Mouse (Mus musculus) heart, embryonic 13.5 days (tissue): Measurements from ENCODE around the gene Igf1. TPM values are rescaled to one million over a fixed set of nuclear protein-coding genes. Genes with fewer than 3 reads are reported as not detected.

Source experiments
- ATAC-seq: fragments of 200-750 bp; cut with Nextera tagmentation; 2 replicates; pipeline ENCODE4 v1.8.0; 2017; ENCODE audit warnings: moderate TSS enrichment; ENCODE audit not compliant: insufficient number of reproducible peaks, low FRiP score, low TSS enrichment; ENCODE audit errors: extremely low read depth
- H3K27ac ChIP-seq: fragments of 300-500 bp; sonication (generic); replicated peaks from 2 replicates; pipeline ENCODE4 v1.5.1; 2015; ENCODE audit warnings: moderate library complexity, mild to moderate bottlenecking, inconsistent platforms
- H3K27me3 ChIP-seq: fragments of 300-500 bp; sonication (generic); replicated peaks from 2 replicates; pipeline ENCODE4 v1.6.1; 2015; ENCODE audit warnings: mild to moderate bottlenecking, inconsistent platforms
- H3K36me3 ChIP-seq: fragments of 300-500 bp; sonication (generic); 2 replicates; pipeline ENCODE4 v1.6.1; 2015; ENCODE audit warnings: mild to moderate bottlenecking, inconsistent platforms
- H3K4me1 ChIP-seq: fragments of 300-500 bp; sonication (generic); 2 replicates; pipeline ENCODE4 v1.6.1; 2015; ENCODE audit warnings: inconsistent platforms
- H3K4me2 ChIP-seq: fragments of 300-500 bp; sonication (generic); 2 replicates; pipeline ENCODE4 v1.6.1; 2015; ENCODE audit warnings: inconsistent platforms, mild to moderate bottlenecking, moderate library complexity
- H3K4me3 ChIP-seq: fragments of 300-500 bp; sonication (generic); 2 replicates; pipeline ENCODE4 v1.5.1; 2015; ENCODE audit warnings: moderate library complexity, mild to moderate bottlenecking, inconsistent platforms
- H3K9ac ChIP-seq: fragments of 300-500 bp; sonication (generic); 2 replicates; pipeline ENCODE4 v1.6.1; 2015; ENCODE audit warnings: inconsistent platforms, mild to moderate bottlenecking, moderate library complexity
- H3K9me3 ChIP-seq: fragments of 300-500 bp; sonication (generic); 2 replicates; pipeline ENCODE4 v1.6.1; 2016; ENCODE audit warnings: inconsistent platforms
- WGBS: fragments of 180-500 bp; shearing (Covaris S2); methylation state at CpG from one replicate; pipeline ENCODE4 v1.1.7; 2015; ENCODE audit warnings: mixed read lengths; 5-methylcytosine and 5-hydroxymethylcytosine counted together
- polyA plus RNA-seq: library from polyadenylated mRNA; unstranded; fragments of >200 nt; fragmentation: Nextera tagmentation; extraction: Ambion mirVana; gene quantifications from 2 replicates; pipeline ENCODE4 v1.2.1, GENCODE M21; 2015

Igf1 gene
- polyA plus RNA-seq: 34.3 and 39.5 TPM in 2 replicates

DNA sequence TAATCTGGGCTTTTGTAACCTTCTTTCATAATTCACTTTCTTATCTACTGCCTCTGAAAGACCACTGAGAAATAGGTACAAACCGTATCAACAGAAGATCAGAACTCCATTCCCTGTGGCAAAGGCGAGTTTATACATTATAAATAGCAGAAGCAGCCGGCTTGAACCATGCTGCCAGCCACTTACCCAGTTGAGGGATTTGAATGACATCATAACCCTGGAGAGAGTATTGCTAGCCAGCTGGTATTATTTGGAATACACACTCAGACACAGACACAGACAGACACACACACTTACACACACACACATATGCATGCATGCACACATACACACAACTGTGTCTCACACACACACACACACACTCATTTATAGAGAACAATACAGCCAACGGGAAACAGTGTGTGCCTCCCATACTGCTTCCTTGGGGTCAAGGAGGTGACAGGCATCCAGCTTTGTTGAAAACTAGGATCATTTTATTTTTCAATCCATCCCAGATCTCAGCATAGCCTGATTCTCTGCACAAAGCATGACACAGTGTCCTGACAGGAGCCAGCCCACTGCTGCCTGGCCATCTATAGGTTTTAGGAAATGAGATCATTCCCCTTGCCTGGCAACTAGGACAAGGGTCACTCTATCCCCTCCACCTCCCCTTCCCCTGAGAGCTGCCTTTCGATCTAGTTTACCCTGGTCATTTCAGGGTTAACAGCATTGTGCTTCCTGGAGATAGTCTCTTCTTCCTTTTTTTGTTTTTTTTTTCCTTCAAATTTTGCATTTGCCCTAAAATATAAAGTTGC is at the start of gene Igf1:
TSS of gene Igf1 (plus strand) at position 253 of the 794 bp plus-strand sequence.
- H3K27me3 ChIP-seq: no peaks in the 10 kb centered on the region
- peak within 1 kb of the TSS; percentile 90 for H3K27ac ChIP-seq
- 0 out of 2 replicates have a peak, but pooled peaks have one; percentile 28 for ATAC-seq
- 19% methylated on average over 5 of the region's 5 CpGs for WGBS
- H3K4me1 ChIP-seq: peaks cover 55% of the 10 kb centered on the region
- H3K9ac ChIP-seq: peak within 1 kb of the TSS; percentile 88
- H3K36me3 ChIP-seq: peaks cover 3% of the 10 kb centered on the region; the same call in 1 of the 2 replicates
- H3K4me3 ChIP-seq: peak within 1 kb of the TSS; percentile 64
- peak within 1 kb of the TSS; percentile 74 for H3K4me2 ChIP-seq
- H3K9me3 ChIP-seq: peaks cover 7% of the 10 kb centered on the region; the same call in 1 of the 2 replicates

DNA sequence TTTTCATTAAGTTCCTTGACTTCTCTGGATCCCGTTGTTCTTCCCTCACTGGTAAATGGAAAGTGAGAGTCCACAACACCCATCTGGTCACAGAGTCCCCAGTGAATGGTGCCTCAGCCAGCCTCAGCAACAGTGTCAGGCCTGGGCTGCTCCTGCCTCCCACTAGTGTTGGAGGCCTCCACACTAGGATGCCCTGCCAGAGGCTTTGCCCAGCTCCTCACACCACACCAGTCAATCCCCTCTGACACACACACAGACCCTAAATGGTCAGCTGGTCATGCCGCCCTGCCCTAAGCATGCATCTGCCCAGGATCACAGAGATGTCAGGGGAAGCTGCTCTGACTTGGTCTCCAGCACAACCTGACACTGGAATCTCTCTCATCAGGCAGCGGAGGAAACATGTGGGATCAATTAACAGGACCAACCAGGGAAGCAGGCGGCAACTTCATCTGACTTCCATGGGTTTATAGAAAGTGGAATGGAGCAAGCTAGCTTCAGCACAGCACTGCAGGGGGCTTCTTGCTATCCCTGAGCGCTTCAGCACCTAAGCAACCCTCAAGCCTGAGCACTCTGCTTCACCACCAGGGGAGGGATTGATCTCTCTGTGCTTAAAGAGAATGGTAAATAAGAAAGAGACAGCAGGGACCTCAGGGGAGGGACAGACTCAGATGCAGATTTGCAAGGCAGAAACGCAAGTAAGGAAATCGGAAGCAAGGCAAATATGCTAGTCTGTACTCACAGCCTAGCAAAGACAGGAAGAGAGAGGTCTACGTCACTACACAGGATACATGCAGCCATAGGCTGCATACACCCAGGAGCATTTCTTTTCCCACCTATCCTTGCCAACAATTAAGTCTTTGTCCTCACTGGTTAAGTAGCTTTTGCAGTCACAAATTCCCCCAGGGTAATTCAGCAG is 45.6 kb upstream of the Igf1 start:
- no peaks in the 10 kb centered on the region for H3K36me3 ChIP-seq
- ATAC-seq: no peak
- no peaks in the 10 kb centered on the region for H3K9me3 ChIP-seq
- peaks cover 13% of the 10 kb centered on the region for H3K4me1 ChIP-seq
- 15% methylated on average over 8 of the region's 8 CpGs for WGBS
- H3K4me2 ChIP-seq: peak overlapping the region; percentile 46
- no peaks in the 10 kb centered on the region for H3K27me3 ChIP-seq
- 0 out of 2 replicates have a peak overlapping the region, but pooled peaks have one; percentile 5 for H3K9ac ChIP-seq
- H3K27ac ChIP-seq: peak overlapping the region; percentile 42; the same call in 1 of the 2 replicates
- no peak overlapping the region for H3K4me3 ChIP-seq

DNA sequence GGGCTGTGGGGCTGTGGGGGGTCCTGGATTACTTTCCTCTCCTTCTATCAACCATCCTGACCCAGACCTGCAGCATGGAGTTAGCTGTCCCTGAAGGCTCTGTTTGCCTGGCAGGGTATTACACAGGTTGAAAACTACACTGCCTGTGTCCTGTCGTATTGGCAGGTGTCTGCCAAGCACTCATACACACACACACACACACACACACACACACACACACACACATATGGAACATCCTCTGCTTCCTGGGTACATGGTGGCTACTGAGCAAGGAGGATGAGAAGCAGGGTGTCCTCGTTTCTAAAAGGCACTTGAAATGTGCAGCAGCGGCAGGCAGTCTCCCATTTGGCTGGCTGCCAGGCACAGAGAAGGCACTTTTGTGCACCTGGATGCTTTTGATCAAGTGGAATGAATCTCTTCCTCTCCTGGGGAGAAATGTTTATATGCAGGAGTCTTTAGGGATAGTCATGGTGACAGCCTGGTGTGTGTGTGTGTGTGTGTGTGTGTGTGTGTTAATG is 44.9 kb upstream of the Igf1 start:
- Histone ChIP-seq H3K9ac (no peak overlapping the region), H3K4me1 (peaks cover 13% of the 10 kb centered on the region), H3K9me3 (no peaks in the 10 kb centered on the region), H3K4me3 (no peak overlapping the region), H3K27me3 (no peaks in the 10 kb centered on the region), H3K27ac (peak overlapping the region; percentile 42; the same call in 1 of the 2 replicates), H3K4me2 (peak overlapping the region; percentile 46), H3K36me3 (no peaks in the 10 kb centered on the region)
- no peak for ATAC-seq
- 22% methylated on average over 3 of the region's 3 CpGs for WGBS

DNA sequence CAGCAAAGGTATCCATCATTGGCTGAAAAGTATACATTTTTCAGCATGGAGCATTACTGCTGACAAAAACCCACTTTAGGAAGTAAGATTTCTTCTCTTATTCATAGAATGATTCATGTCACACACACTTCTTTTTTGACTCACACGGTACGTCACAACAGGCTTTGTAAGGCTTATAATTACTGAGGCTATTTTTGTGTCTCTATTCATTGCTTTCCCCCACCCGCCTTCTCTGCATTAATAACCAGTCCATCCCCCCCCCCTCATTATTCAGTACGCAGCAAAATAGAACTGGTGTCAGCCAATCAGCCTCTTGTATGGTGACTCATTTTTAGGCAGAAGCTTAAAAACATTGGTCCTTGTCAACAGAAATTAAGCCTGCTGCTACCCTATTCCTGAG is 41.2 kb upstream of the Igf1 start:
- WGBS: 73% methylated on average over 4 of the region's 4 CpGs
- Histone ChIP-seq H3K27me3 (no peaks in the 10 kb centered on the region), H3K4me3 (no peak overlapping the region), H3K4me2 (no peak overlapping the region), H3K4me1 (peaks cover 13% of the 10 kb centered on the region), H3K36me3 (no peaks in the 10 kb centered on the region), H3K9ac (no peak overlapping the region), H3K27ac (no peak overlapping the region), H3K9me3 (no peaks in the 10 kb centered on the region)
- no peak for ATAC-seq

DNA sequence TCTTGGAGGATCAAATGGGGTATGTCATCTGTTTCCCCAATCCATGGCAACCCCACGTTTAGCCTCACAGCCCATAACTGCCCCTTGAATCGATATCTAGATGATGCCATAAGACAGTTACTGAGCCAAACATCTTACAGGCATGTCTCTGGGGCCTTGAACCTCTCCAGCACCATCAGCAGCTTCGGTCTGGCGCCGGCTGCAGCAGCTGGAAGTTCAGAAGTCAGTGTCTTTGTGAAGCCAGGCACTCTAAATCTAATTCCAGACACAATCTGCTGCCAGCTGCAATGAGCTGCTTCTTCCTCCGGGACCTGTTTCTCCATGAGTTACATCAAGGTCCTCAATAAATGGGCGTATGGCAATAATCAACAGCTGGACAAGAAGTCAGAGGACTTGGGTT is 40.3 kb upstream of the Igf1 start:
- WGBS: 73% methylated on average over 7 of the region's 7 CpGs
- no peak overlapping the region for H3K4me2 ChIP-seq
- H3K36me3 ChIP-seq: no peaks in the 10 kb centered on the region
- no peaks in the 10 kb centered on the region for H3K27me3 ChIP-seq
- ATAC-seq: no peak
- no peak overlapping the region for H3K27ac ChIP-seq
- peaks cover 5% of the 10 kb centered on the region for H3K4me1 ChIP-seq
- H3K9ac ChIP-seq: no peak overlapping the region
- H3K4me3 ChIP-seq: no peak overlapping the region
- no peaks in the 10 kb centered on the region for H3K9me3 ChIP-seq

DNA sequence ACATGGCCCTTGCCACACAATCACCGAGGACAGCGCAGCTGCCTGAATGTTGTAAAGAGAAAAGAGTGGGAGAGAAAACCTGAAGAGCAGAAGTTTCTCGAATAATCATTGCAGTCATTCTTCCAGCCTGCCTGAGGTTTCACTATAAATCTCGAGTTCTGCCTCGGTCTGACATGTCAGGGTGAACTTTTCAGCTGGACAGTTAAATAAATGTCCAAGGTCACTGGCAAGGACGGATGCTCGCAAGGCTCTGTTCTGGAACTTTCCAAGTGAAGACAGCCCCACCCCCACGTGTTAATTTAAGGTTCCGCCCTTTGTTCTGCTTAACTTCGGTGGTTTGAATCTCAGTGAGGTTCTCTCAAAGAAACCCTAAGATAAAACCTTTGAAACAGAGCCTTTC is 36.2 kb upstream of the Igf1 start:
- Histone ChIP-seq H3K4me3 (no peak overlapping the region), H3K27ac (no peak overlapping the region), H3K4me1 (no peaks in the 10 kb centered on the region), H3K4me2 (no peak overlapping the region), H3K9me3 (no peaks in the 10 kb centered on the region), H3K27me3 (no peaks in the 10 kb centered on the region), H3K36me3 (no peaks in the 10 kb centered on the region), H3K9ac (no peak overlapping the region)
- 70% methylated on average over 10 of the region's 10 CpGs for WGBS
- no peak for ATAC-seq

DNA sequence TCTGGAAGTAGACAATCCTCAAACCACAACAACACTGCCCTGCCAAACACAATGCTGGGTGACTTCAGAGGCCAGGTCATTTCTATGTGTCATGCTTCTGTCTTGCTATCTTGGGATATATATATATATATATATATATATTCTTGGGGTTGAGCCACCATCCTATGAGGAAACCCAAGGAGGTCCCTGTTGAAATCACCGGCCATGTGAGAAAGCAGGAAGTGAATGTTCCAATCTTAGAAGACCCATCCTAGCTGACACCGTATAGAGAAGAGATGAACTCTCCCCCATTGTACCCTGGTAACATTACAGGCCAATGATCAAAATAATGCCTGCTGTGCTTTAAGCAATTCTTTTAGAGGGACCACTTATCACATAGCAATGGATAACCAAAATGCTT is 28.1 kb upstream of the Igf1 start:
- H3K9ac ChIP-seq: no peak overlapping the region
- no peak for ATAC-seq
- H3K4me2 ChIP-seq: no peak overlapping the region
- no peaks in the 10 kb centered on the region for H3K9me3 ChIP-seq
- H3K27ac ChIP-seq: no peak overlapping the region
- H3K4me3 ChIP-seq: no peak overlapping the region
- no peaks in the 10 kb centered on the region for H3K27me3 ChIP-seq
- H3K36me3 ChIP-seq: no peaks in the 10 kb centered on the region
- H3K4me1 ChIP-seq: no peaks in the 10 kb centered on the region
- WGBS: 77% methylated on average over 2 of the region's 2 CpGs

DNA sequence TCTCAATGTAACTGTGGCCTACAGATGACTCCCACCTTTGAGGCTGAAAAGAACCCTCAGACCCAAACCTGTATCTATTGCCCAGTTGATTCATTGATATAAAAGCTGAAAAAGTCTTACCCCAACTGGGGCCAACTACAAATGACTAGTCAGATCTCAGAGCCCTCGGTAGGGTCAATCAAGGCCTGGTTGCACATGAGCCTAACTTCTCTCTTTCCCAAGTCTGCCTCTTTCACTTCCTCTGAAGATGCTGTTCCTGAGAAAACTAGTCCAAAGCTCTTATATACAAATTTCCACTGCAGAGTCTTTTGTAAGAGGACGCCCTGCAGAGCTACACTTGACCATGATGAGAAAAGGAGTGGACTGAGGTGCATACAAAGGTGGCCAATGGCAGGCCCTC is 27.4 kb upstream of the Igf1 start:
- Histone ChIP-seq H3K4me1 (no peaks in the 10 kb centered on the region), H3K4me3 (no peak overlapping the region), H3K9ac (no peak overlapping the region), H3K27me3 (no peaks in the 10 kb centered on the region), H3K27ac (no peak overlapping the region), H3K4me2 (no peak overlapping the region), H3K9me3 (no peaks in the 10 kb centered on the region), H3K36me3 (no peaks in the 10 kb centered on the region)
- ATAC-seq: no peak
- whole genome bisulfite sequencing: 74% methylated on average over 2 of the region's 2 CpGs

DNA sequence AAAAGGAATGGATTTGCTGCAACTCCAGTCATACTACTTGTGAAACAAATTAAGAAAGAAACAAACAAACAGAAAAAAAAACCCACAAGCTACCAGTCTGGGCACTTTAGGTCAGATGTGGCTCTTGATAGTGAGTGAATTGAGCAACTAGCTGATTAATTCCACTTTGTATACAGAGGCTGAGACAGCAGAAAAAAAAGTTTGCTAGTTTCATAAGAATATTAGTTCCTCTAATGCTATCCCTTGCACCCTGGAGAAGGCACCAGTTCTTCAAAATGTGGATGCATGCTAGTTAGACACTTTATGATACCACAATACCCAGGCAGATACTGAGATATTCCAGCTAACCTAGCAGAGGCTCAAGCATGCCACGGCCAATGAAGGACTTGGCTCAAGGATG is 26.0 kb upstream of the Igf1 start:
- no peak overlapping the region for H3K4me3 ChIP-seq
- H3K27ac ChIP-seq: no peak overlapping the region
- H3K4me1 ChIP-seq: no peaks in the 10 kb centered on the region
- H3K4me2 ChIP-seq: no peak overlapping the region
- 70% methylated on average over 1 of the region's 1 CpGs for WGBS
- no peaks in the 10 kb centered on the region for H3K36me3 ChIP-seq
- ATAC-seq: no peak
- H3K9me3 ChIP-seq: no peaks in the 10 kb centered on the region
- H3K9ac ChIP-seq: no peak overlapping the region
- no peaks in the 10 kb centered on the region for H3K27me3 ChIP-seq

DNA sequence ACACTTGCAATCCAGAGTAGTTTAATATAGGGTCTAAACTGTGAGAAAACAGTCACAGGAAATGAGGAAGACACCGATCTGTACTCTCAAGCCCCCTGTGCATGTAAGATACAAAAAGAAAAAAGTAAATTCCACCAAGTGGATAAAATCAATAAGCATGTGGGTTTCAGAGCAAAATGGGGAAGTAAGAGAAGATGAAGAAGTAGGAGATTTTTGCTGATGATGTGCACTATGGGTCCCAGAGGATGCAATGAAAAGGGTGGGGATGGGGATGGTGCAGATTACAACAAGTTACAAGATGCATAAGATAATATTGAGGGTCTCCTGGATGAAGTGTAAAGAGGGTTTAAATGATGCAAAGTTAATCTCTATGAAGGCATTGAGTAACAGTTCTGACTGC is 18.6 kb upstream of the Igf1 start:
- H3K27ac ChIP-seq: no peak overlapping the region
- no peak overlapping the region for H3K4me2 ChIP-seq
- no peaks in the 10 kb centered on the region for H3K36me3 ChIP-seq
- ATAC-seq: no peak
- H3K4me1 ChIP-seq: no peaks in the 10 kb centered on the region
- H3K9ac ChIP-seq: no peak overlapping the region
- H3K27me3 ChIP-seq: no peaks in the 10 kb centered on the region
- H3K4me3 ChIP-seq: no peak overlapping the region
- WGBS: 78% methylated on average over 1 of the region's 1 CpGs
- no peaks in the 10 kb centered on the region for H3K9me3 ChIP-seq

DNA sequence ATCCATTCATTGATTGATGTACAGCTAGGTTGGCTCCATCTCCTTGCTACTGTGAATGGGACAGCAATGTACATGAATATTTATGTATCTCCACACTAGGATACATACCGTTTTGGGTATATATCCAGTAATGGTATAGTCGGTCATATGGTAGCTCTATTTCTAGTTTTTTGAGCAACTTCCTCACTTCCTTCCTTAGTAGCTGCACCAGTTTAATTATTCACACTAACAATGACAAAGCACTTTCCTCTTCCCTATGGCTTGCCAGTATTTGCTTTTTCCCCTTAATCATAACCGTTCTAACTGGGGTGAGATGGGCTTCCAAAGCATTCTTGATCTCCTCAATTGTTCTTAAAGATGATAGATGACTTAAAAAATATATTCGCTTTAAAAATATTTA is 15.6 kb upstream of the Igf1 start:
- 78% methylated on average over 4 of the region's 4 CpGs for WGBS
- H3K36me3 ChIP-seq: no peaks in the 10 kb centered on the region
- H3K27ac ChIP-seq: no peak overlapping the region

More for the DNA sequence above, 15.6 kb upstream of the Igf1 start:
- H3K9me3 ChIP-seq: no peaks in the 10 kb centered on the region
- H3K4me3 ChIP-seq: no peak overlapping the region
- no peak overlapping the region for H3K9ac ChIP-seq
- no peak for ATAC-seq
- H3K27me3 ChIP-seq: no peaks in the 10 kb centered on the region
- peaks cover 6% of the 10 kb centered on the region for H3K4me1 ChIP-seq
- no peak overlapping the region for H3K4me2 ChIP-seq
